Mouse (Mus musculus) megakaryocyte, embryonic 14.5 days (primary cell): Measurements from ENCODE around the gene Bcar3.
"Not testable (repeated sequence)": the region's sequence is repeated elsewhere in the genome, so short reads cannot be mapped to it uniquely, and the experiment has no call there.

Experiments used
- FLI1 ChIP-seq: IDR thresholded peaks from 2 replicates; pipeline ENCODE4 v1.6.1; 2012; ENCODE audit warnings: low read length, inconsistent platforms, mixed read lengths
- GATA1 ChIP-seq: IDR thresholded peaks from 3 replicates; pipeline ENCODE4 v1.6.1; 2012; ENCODE audit warnings: mixed read lengths, low read length, inconsistent platforms, borderline replicate concordance

DNA sequence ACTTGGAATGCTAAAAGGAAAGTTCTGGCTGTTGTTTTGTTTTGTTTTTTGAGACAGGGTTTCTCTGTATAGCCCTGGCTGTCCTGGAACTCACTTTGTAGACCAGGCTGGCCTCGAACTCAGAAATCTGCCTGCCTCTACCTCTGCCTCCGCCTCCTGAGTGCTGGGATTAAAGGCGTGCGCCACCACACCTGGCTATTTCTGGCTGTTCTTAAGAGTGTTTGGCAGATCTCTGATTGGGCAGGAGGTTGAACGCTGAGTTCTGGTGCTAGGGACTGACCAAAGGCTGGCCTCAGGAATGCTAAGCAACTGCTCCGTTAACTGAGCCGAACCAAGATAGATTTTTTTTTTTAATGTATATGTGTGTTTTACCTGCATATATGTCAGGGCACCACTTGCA lies 39.9 kb upstream of the Bcar3 start:
- TF ChIP-seq GATA1, FLI1: not testable (repeated sequence)
